Mouse (Mus musculus) heart, embryonic 14.5 days (tissue): ENCODE results near the gene Irf1. TPM values are rescaled to one million over a fixed set of nuclear protein-coding genes. Genes with fewer than 3 reads are reported as not detected.

Experiments used
- ATAC-seq: fragments of 200-750 bp; cut with Nextera tagmentation; 2 replicates; pipeline ENCODE4 v1.8.0; 2017; ENCODE audit warnings: low read depth, moderate TSS enrichment; ENCODE audit not compliant: insufficient number of reproducible peaks, insufficient read depth, low FRiP score
- H3K27ac ChIP-seq, 2 experiments: fragments of 200-500 bp in 1 of 2; fragments of 300-500 bp in 1 of 2; sonication (generic) in 1 of 2; replicated peaks in 1 of 2; 2 replicates each; pipeline ENCODE4 v1.5.1; 2012 to 2014; ENCODE audit warnings: low read depth in 2 of 2, low read length in 2 of 2, control low read depth in 1 of 2, mild to moderate bottlenecking in 1 of 2, mixed read lengths in 1 of 2; ENCODE audit not compliant: control insufficient read depth in 1 of 2, insufficient read depth in 1 of 2
- H3K27me3 ChIP-seq: fragments of 300-500 bp; sonication (generic); 2 replicates; pipeline ENCODE4 v1.6.1; 2014; ENCODE audit warnings: mild to moderate bottlenecking, low read length, control low read depth; ENCODE audit not compliant: control insufficient read depth, insufficient read depth
- H3K36me3 ChIP-seq: fragments of 300-500 bp; sonication (generic); 2 replicates; pipeline ENCODE4 v1.6.1; 2014; ENCODE audit warnings: mild to moderate bottlenecking, control low read depth, low read length, mixed read lengths; ENCODE audit not compliant: control insufficient read depth, insufficient read depth
- H3K4me1 ChIP-seq, 2 experiments: fragments of 200-500 bp in 1 of 2; fragments of 300-500 bp in 1 of 2; sonication (generic) in 1 of 2; 2 replicates each; pipeline ENCODE4 v1.6.1; 2012 to 2014; ENCODE audit warnings: low read length in 2 of 2, control low read depth in 1 of 2, mixed read lengths in 1 of 2; ENCODE audit not compliant: control insufficient read depth in 2 of 2, insufficient read depth in 2 of 2
- H3K4me2 ChIP-seq: fragments of 300-500 bp; sonication (generic); 2 replicates; pipeline ENCODE4 v1.6.1; 2014; ENCODE audit warnings: mild to moderate bottlenecking, low read length
- H3K4me3 ChIP-seq, 2 experiments: fragments of 200-500 bp in 1 of 2; fragments of 300-500 bp in 1 of 2; sonication (generic) in 1 of 2; 2 replicates each; pipeline ENCODE4 v1.5.1; 2012 to 2014; ENCODE audit warnings: low read length in 2 of 2, mild to moderate bottlenecking in 2 of 2, control low read depth in 1 of 2, low read depth in 1 of 2, moderate library complexity in 1 of 2; ENCODE audit not compliant: control insufficient read depth in 1 of 2, insufficient read depth in 1 of 2
- H3K9ac ChIP-seq: fragments of 300-500 bp; sonication (generic); 2 replicates; pipeline ENCODE4 v1.6.1; 2014; ENCODE audit warnings: mild to moderate bottlenecking, low read length
- H3K9me3 ChIP-seq: fragments of 300-500 bp; sonication (generic); 2 replicates; pipeline ENCODE4 v1.6.1; 2016; ENCODE audit warnings: low read length, control low read depth; ENCODE audit not compliant: control insufficient read depth
- WGBS: fragments of 180-500 bp; shearing (Covaris S2); extraction: QIAGEN DNeasy Blood & Tissue Kit; methylation state at CpG from one replicate; pipeline ENCODE4 v1.1.7; 2014; 5-methylcytosine and 5-hydroxymethylcytosine counted together
- microRNA-seq: library from miRNA; unstranded; fragments of <30 nt; microRNA quantifications from one replicate; pipeline ENCODE4, GENCODE M21; 2016
- polyA plus RNA-seq: library from polyadenylated mRNA; unstranded; fragments of >200 nt; fragmentation: Nextera tagmentation; extraction: Ambion mirVana; gene quantifications from 2 replicates; pipeline ENCODE4 v1.2.1, GENCODE M21; 2014

The Irf1 gene
- polyA plus RNA-seq, 1 experiment from 2014 or later = 9.3 TPM

GRCm38 (mm10) chr11:53821945-53822338, 52.1 kb downstream of the Irf1 start:
- H3K27me3 ChIP-seq = no peaks in the 10 kb centered on the region
- H3K9ac ChIP-seq = no peak overlapping the region
- ATAC-seq = no peak
- WGBS = 88% methylated on average over 3 of the region's 3 CpGs
- H3K4me1 ChIP-seq = peaks cover 0 to 4% of the 10 kb centered on the region in 2 experiments; a peak in 1 of 4 replicates
- no peak overlapping the region for H3K4me3 ChIP-seq
- H3K4me2 ChIP-seq = no peak overlapping the region
- no peaks in the 10 kb centered on the region for H3K9me3 ChIP-seq
- H3K27ac ChIP-seq = no peak overlapping the region
- H3K36me3 ChIP-seq = no peaks in the 10 kb centered on the region

GRCm38 (mm10) chr11:53825409-53825808, 55.6 kb downstream of the Irf1 start:
- WGBS = 82% methylated on average over 4 of the region's 4 CpGs
- Histone ChIP-seq H3K36me3 (no peaks in the 10 kb centered on the region), H3K4me3 (no peak overlapping the region), H3K9me3 (peaks cover 3% of the 10 kb centered on the region; the same call in 1 of the 2 replicates), H3K9ac (no peak overlapping the region), H3K4me2 (no peak overlapping the region), H3K27me3 (no peaks in the 10 kb centered on the region), H3K27ac (no peak overlapping the region), H3K4me1 (peaks cover 0 to 4% of the 10 kb centered on the region in 2 experiments; a peak in 1 of 4 replicates)
- ATAC-seq = no peak

Small RNA genes within 50 kb of the gene (microRNA-seq; reads per million reads assigned to microRNA genes)
- gene Mir7671 = not detected

Other genes with a start within 250 kb of the Irf1 start
- gene Kif3a, start 202.6 kb upstream of the Irf1 start, polyA plus RNA-seq = 38.0 and 38.3 TPM in 2 replicates
- gene Il4, start 151.3 kb upstream of the Irf1 start, polyA plus RNA-seq = 0.53 and 1.5 TPM in 2 replicates
- not detected in 2 replicates for gene Il13, start 135.3 kb upstream of the Irf1 start, polyA plus RNA-seq
- gene Rad50, start 62.7 kb upstream of the Irf1 start, polyA plus RNA-seq = 18.2 and 19.7 TPM in 2 replicates
- gene Il5, start 49.2 kb upstream of the Irf1 start, polyA plus RNA-seq = not detected in 2 replicates
- gene Gm17334, start 3.2 kb downstream of the Irf1 start, polyA plus RNA-seq = not detected in 2 replicates
- 0.30 and 1.0 TPM in 2 replicates for gene Gm12216, start 89.2 kb downstream of the Irf1 start, polyA plus RNA-seq
- 8.4 and 9.1 TPM in 2 replicates for gene Slc22a5, start 121.6 kb downstream of the Irf1 start, polyA plus RNA-seq
- gene Slc22a21, start 210.3 kb downstream of the Irf1 start, polyA plus RNA-seq = 2.6 and 2.9 TPM in 2 replicates